Mouse (Mus musculus) embryo, embryonic 11 days (tissue): ENCODE results near the gene H2-Q1.
"Not testable (repeated sequence)": the region's sequence is repeated elsewhere in the genome, so short reads cannot be mapped to it uniquely, and the experiment has no call there.

ENCODE experiments used
- DNase-seq: peaks from one replicate; pipeline ENCODE4 v3.0.0-alpha.2; 2015

H2-Q1 gene

GRCm38 (mm10) chr17:35320327-35321081 is at the start of gene H2-Q1:
Gene H2-Q1, plus strand, starts transcription at chr17:35320405.
- DNase-seq = peak; percentile 24

- DNase-seq = no peak
Observed at GRCm38 (mm10) chr17:35272249-35272648, 48.0 kb upstream of the H2-Q1 start.

GRCm38 (mm10) chr17:35274770-35275169 is 45.4 kb upstream of the H2-Q1 start:
- DNase-seq = peak; percentile 83

GRCm38 (mm10) chr17:35276304-35276864 is 43.8 kb upstream of the H2-Q1 start:
- DNase-seq = peak; percentile 14

GRCm38 (mm10) chr17:35278049-35278448 is 42.2 kb upstream of the H2-Q1 start:
- DNase-seq = no peak

- DNase-seq = no peak
Observed at GRCm38 (mm10) chr17:35278957-35279688, 41.1 kb upstream of the H2-Q1 start.

GRCm38 (mm10) chr17:35280276-35280675 is 39.9 kb upstream of the H2-Q1 start:
- no peak for DNase-seq

- DNase-seq = no peak
Observed at GRCm38 (mm10) chr17:35285431-35285830, 34.8 kb upstream of the H2-Q1 start.

GRCm38 (mm10) chr17:35295796-35296195 is 24.4 kb upstream of the H2-Q1 start:
- peak; percentile 23 for DNase-seq

- DNase-seq = not testable (repeated sequence)
Observed at GRCm38 (mm10) chr17:35300261-35300945, 19.8 kb upstream of the H2-Q1 start.

- peak; percentile 70 for DNase-seq
Observed at GRCm38 (mm10) chr17:35301645-35302258, 18.5 kb upstream of the H2-Q1 start.

- no peak for DNase-seq
Observed at GRCm38 (mm10) chr17:35303271-35303670, 16.9 kb upstream of the H2-Q1 start.

- DNase-seq = no peak
Observed at GRCm38 (mm10) chr17:35303756-35304350, 16.4 kb upstream of the H2-Q1 start.

- no peak for DNase-seq
Observed at GRCm38 (mm10) chr17:35304478-35304877, 15.7 kb upstream of the H2-Q1 start.

- DNase-seq = not testable (repeated sequence)
Observed at GRCm38 (mm10) chr17:35304921-35305320, 15.3 kb upstream of the H2-Q1 start.

GRCm38 (mm10) chr17:35318671-35319070 is 1.5 kb upstream of the H2-Q1 start:
- no peak for DNase-seq

GRCm38 (mm10) chr17:35325124-35325523 is 4.9 kb downstream of the H2-Q1 start:
- DNase-seq = peak; percentile 9

GRCm38 (mm10) chr17:35326000-35326399 is 5.8 kb downstream of the H2-Q1 start:
- DNase-seq = not testable (repeated sequence)

- DNase-seq = not testable (repeated sequence)
Observed at GRCm38 (mm10) chr17:35329714-35330113, 9.5 kb downstream of the H2-Q1 start.

GRCm38 (mm10) chr17:35331546-35331945 is 11.3 kb downstream of the H2-Q1 start:
- DNase-seq = not testable (repeated sequence)

GRCm38 (mm10) chr17:35342071-35342671 is 22.0 kb downstream of the H2-Q1 start, which contains the start of gene H2-Q2:
Gene H2-Q2, plus strand, starts transcription at chr17:35342242.
- peak; percentile 13 for DNase-seq
